Mouse (Mus musculus) heart, postnatal 0 days (tissue): ENCODE results near the gene Srbd1.

ENCODE experiments used
- CTCF ChIP-seq: IDR thresholded peaks from 2 replicates; pipeline ENCODE4 v1.5.1; 2016; ENCODE audit warnings: antibody characterized with exemption, control low read depth, low read depth
- EP300 ChIP-seq: IDR thresholded peaks from 2 replicates; pipeline ENCODE4 v1.6.1; 2016; ENCODE audit warnings: antibody characterized with exemption, low read depth

DNA sequence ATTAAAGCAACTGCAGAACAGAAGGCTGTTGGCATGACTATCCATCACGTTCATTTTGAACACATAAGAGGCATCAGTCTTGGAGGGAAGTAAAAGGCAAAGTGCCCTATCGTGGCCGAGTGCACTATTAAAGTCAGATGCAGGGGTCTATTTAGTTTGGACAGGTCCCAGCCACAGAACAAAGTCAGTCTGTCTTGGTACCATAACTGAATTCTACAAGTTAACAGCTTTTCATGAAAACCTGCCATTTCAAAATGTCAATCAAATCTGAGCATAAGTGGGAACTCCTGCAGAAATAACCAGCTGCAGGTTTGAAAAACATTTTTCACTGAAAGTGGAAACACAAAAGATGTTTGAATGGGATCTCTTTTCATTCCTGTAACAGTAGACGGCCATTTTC lies 115.0 kb downstream of the Srbd1 start:
- TF ChIP-seq EP300 = no peak
- no peak for TF ChIP-seq CTCF
